Mouse (Mus musculus) ES-Bruce4 (cell line): Measurements from ENCODE around the gene Nphp4.

Experiments used
- CTCF ChIP-seq: IDR thresholded peaks from one replicate; pipeline ENCODE4 v1.8.1; 2011; ENCODE audit warnings: low read depth, low read length
- POLR2A ChIP-seq: IDR thresholded peaks from one replicate; pipeline ENCODE4 v1.8.1; 2011; ENCODE audit warnings: low read length; ENCODE audit not compliant: insufficient read depth

DNA sequence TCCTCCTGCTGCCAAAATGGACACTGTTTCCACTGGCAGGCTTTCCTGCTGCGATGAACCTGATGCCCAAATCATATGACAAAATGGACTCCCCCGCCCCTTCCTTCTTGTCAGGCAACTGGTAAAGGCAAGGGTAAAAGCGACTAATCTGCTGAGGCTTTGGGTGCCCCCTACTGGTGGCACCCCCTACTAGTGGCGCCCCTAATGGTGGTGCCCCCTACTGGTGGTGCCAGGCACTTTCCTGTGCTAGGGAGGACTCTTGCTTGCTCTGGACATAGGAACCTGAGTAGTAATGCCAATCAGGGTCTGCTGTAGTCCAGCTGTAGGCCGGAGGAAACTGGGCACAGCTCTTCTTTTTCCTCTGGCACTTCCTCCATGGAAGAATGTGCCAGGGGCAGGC is 44.2 kb upstream of the Nphp4 start:
- TF ChIP-seq CTCF (peak; percentile 97), POLR2A (no peak)
